Comparison of ENCODE assay signal across 19 mouse cellular contexts in genomic region chr4:32164081-32164641, GRCm38 (mm10).
DNase-seq lines count a peak whose midpoint lies in the region; ATAC-seq and TF ChIP-seq lines count a peak whose summit lies in the region.
"Had no signal": no experiment of that assay in that cellular context is flagged by ENCODE, and none has a peak within 500 bp of the region (broad histone marks: within the 10 kb centered on the region; RNA-seq: fewer than 3 reads in every experiment).

No protein-coding gene starts in this region.

- no peaks in the 10 kb centered on the region for H3K36me3 ChIP-seq in heart, postnatal 0 days (replicated peaks; ENCODE audit: control insufficient read depth, insufficient read depth, low read length)
- H3K36me3 ChIP-seq: embryonic facial prominence, embryonic 12.5 days; G1E; midbrain, embryonic 10.5 days had no signal

- H3K27ac ChIP-seq in heart, postnatal 0 days (ENCODE audit: low read depth): peak overlapping the region; percentile 48; the same call in 1 of the 2 replicates
- H3K27ac ChIP-seq: embryonic facial prominence, embryonic 12.5 days; liver, embryonic 14.5 days; midbrain, embryonic 10.5 days had no signal

- intact Hi-C loops in heart, postnatal 25 days (cut with DNase I): no loop called here

- TF ChIP-seq EP300 in heart, postnatal 0 days (IDR thresholded peaks at IDR 0.05; ENCODE audit: low read depth): no peak

- 85% methylated on average over 11 of the region's 11 CpGs for WGBS in heart, postnatal 0 days

- no peaks in the 10 kb centered on the region for H3K27me3 ChIP-seq in heart, postnatal 0 days (ENCODE audit: control insufficient read depth, insufficient read depth, low read length)
- H3K27me3 ChIP-seq: embryonic facial prominence, embryonic 12.5 days had no signal

- H3K4me3 ChIP-seq in heart, postnatal 0 days (ENCODE audit: low read depth, low read length): no peak overlapping the region
- H3K4me3 ChIP-seq: embryonic facial prominence, embryonic 12.5 days; midbrain, embryonic 10.5 days; myocyte had no signal

- H3K4me1 ChIP-seq in heart, postnatal 0 days (ENCODE audit: control insufficient read depth, insufficient read depth): peaks cover 12% of the 10 kb centered on the region; the same call in 1 of the 2 replicates

- DNase-seq in heart, postnatal 0 days (ENCODE audit: low spot score): no peak
- DNase-seq in heart, postnatal 25 days (ENCODE audit: low spot score): no peak
- peak; percentile 64 to 67 for DNase-seq in CD8-positive naive resting alpha-beta T cell, adult 2 months (ENCODE audit: low read depth in 2 of 2, low spot score in 2 of 2)
- peak; percentile 87 for DNase-seq in naive thymus-derived CD4-positive, alpha-beta T cell, adult 2 months (ENCODE audit: low read depth)
- DNase-seq in thymus, postnatal 14 days: peak; percentile 59
- no peak for DNase-seq in layer of hippocampus, adult 11-12 months (ENCODE audit: low spot score)
- no peak for DNase-seq in neural tube, embryonic 10.5 days (ENCODE audit: extremely low spot score, low spot score)
- DNase-seq: adrenal gland, postnatal 10 days; cerebellum, postnatal 10 days; forebrain, postnatal 0 days; gastrocnemius, postnatal 10 days; lung, postnatal 10 days; right cerebral cortex, postnatal 4 days had no signal

- no peak for TF ChIP-seq CTCF in heart, postnatal 0 days (IDR thresholded peaks at IDR 0.05; ENCODE audit: low read depth)

- no peak overlapping the region for H3K4me2 ChIP-seq in heart, postnatal 0 days (ENCODE audit: low read depth, low read length)
- H3K4me2 ChIP-seq: embryonic facial prominence, embryonic 12.5 days had no signal

- ATAC-seq in heart, postnatal 0 days (ENCODE audit: insufficient read depth, low read depth): no peak
- no peak for ATAC-seq in cerebellum, adult (ENCODE audit: insufficient number of reproducible peaks, low FRiP score, low TSS enrichment)
- ATAC-seq: forebrain, postnatal 0 days had no signal

- H3K9me3 ChIP-seq in heart, postnatal 0 days (replicated peaks; ENCODE audit: control insufficient read depth, low read length): no peaks in the 10 kb centered on the region
- H3K9me3 ChIP-seq: embryonic facial prominence, embryonic 12.5 days; G1E; midbrain, embryonic 10.5 days had no signal

- no peak overlapping the region for H3K9ac ChIP-seq in heart, postnatal 0 days (replicated peaks; ENCODE audit: low read depth, low read length)
- H3K9ac ChIP-seq: embryonic facial prominence, embryonic 12.5 days; forebrain, postnatal 0 days; liver, embryonic 14.5 days had no signal

Comparison
In these comparisons a context has a peak if more than half of its experiments do, and no peak if none do; other contexts are left out.
1. DNase-seq: peak in CD8-positive naive resting alpha-beta T cell, adult 2 months (2 of 2), naive thymus-derived CD4-positive, alpha-beta T cell, adult 2 months (single experiment) and thymus, postnatal 14 days (single experiment); none in heart, postnatal 0 days (single experiment), heart, postnatal 25 days (single experiment), layer of hippocampus, adult 11-12 months (single experiment) and neural tube, embryonic 10.5 days (single experiment).